Mouse (Mus musculus): ENCODE measurements around the gene Igf2bp1. TPM values are rescaled to one million over a fixed set of nuclear protein-coding genes. Genes with fewer than 3 reads are reported as not detected.
A peak's percentile ranks its signal among the peaks of the same experiment; 100 is the strongest.
"Not testable (repeated sequence)": the region's sequence is repeated elsewhere in the genome, so short reads cannot be mapped to it uniquely, and the experiment has no call there.

Igf2bp1 gene
- polyA plus RNA-seq, 1 experiment from 2014 or later, result 36.2 TPM

DNA sequence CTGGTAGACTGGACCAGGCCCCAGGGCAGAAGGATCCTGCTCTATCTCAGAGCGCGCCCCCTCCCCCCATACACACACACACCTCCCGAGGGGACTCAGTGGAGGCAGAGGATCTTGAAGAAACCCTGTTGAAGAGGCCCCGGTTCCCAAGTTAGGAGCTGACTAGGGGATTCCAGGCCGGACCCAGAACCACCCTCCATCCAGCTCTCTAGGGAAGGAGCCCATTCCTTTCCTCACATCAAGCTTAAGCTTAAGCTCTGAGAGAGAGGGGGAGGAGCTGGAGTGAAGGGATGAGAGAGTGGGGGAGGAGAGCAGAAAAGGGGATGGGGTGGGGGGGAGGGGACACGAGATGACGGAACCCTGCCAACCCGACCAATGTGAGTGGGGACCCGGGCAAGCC is 47.5 kb downstream of the Igf2bp1 start:
- Histone ChIP-seq H3K27ac (ENCODE audit: low read length) (no peak overlapping the region), H3K4me3 (ENCODE audit: low read length) (no peak overlapping the region), H3K9ac (ENCODE audit: low read length) (no peak overlapping the region), H3K9me3 (ENCODE audit: control insufficient read depth, low read length) (no peaks in the 10 kb centered on the region), H3K4me2 (ENCODE audit: low read depth, low read length) (no peak overlapping the region), H3K27me3 (ENCODE audit: control insufficient read depth, insufficient read depth, low read depth, low read length) (no peaks in the 10 kb centered on the region), H3K4me1 (replicated peaks; ENCODE audit: control insufficient read depth, insufficient read depth, low read length) (peaks cover 3% of the 10 kb centered on the region; the same call in 1 of the 2 replicates), H3K36me3 (ENCODE audit: control insufficient read depth, insufficient read depth, low read length) (peaks cover 11% of the 10 kb centered on the region)
- ATAC-seq (ENCODE audit: low read depth), result no peak
- 58% methylated on average over 9 of the region's 9 CpGs for WGBS

DNA sequence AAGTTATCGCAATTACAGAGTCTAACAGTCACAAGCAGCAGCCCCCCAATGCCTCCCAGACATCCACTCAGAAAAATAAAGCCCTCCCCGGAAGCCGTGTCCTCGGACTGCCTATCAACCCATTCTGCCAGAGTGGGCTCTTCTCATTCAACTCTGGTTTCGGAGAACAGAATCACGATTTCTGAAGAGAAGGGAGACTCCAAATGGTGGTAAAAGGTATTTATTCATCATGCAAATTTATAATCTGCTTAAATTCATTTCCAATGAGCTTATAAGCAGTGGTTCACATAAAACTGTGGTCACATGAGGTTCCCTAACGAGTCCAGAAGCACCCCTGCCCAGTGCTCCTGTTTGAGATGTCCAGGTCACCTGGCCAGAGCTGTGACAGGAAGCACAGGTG is 48.3 kb downstream of the Igf2bp1 start:
- Histone ChIP-seq H3K27ac (ENCODE audit: low read length) (no peak overlapping the region), H3K27me3 (ENCODE audit: control insufficient read depth, insufficient read depth, low read depth, low read length) (no peaks in the 10 kb centered on the region), H3K4me2 (ENCODE audit: low read depth, low read length) (peak overlapping the region; percentile 34; the same call in 1 of the 2 replicates), H3K9ac (ENCODE audit: low read length) (peak overlapping the region; percentile 47; the same call in 1 of the 2 replicates), H3K4me1 (replicated peaks; ENCODE audit: control insufficient read depth, insufficient read depth, low read length) (peaks cover 3% of the 10 kb centered on the region; the same call in 1 of the 2 replicates), H3K36me3 (ENCODE audit: control insufficient read depth, insufficient read depth, low read length) (peaks cover 10% of the 10 kb centered on the region), H3K9me3 (ENCODE audit: control insufficient read depth, low read length) (no peaks in the 10 kb centered on the region), H3K4me3 (ENCODE audit: low read length) (peak overlapping the region; percentile 19; the same call in 1 of the 2 replicates)
- ATAC-seq (ENCODE audit: low read depth), result no peak
- WGBS, result 57% methylated on average over 7 of the region's 7 CpGs

DNA sequence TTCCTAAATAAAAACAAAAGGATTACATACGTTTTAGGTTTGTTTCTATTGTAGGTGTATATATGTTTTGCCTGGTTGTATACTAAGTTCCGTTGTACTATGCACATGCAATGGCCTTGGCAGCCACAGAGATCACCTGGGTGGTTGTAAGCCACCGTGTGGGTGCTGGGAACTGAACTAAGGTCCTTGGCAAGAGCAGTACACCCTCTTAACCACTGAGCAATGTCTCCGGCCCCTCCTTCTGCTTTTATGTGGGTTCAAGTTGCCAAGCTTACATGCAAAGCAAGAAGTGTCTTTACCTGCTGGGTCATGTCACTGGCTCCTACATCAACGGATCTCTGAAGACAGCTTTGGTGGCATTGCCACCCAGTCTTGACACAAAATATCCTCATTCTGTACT is 52.4 kb downstream of the Igf2bp1 start:
- Histone ChIP-seq H3K36me3 (ENCODE audit: control insufficient read depth, insufficient read depth, low read length) (no peaks in the 10 kb centered on the region), H3K9ac (ENCODE audit: low read length) (no peak overlapping the region), H3K4me2 (ENCODE audit: low read depth, low read length) (no peak overlapping the region), H3K9me3 (ENCODE audit: control insufficient read depth, low read length) (no peaks in the 10 kb centered on the region), H3K4me3 (ENCODE audit: low read length) (no peak overlapping the region), H3K4me1 (replicated peaks; ENCODE audit: control insufficient read depth, insufficient read depth, low read length) (peaks cover 3% of the 10 kb centered on the region; the same call in 1 of the 2 replicates), H3K27ac (ENCODE audit: low read length) (no peak overlapping the region), H3K27me3 (ENCODE audit: control insufficient read depth, insufficient read depth, low read depth, low read length) (no peaks in the 10 kb centered on the region)
- no peak for ATAC-seq (ENCODE audit: low read depth)
- 76% methylated on average over 5 of the region's 5 CpGs for WGBS

DNA sequence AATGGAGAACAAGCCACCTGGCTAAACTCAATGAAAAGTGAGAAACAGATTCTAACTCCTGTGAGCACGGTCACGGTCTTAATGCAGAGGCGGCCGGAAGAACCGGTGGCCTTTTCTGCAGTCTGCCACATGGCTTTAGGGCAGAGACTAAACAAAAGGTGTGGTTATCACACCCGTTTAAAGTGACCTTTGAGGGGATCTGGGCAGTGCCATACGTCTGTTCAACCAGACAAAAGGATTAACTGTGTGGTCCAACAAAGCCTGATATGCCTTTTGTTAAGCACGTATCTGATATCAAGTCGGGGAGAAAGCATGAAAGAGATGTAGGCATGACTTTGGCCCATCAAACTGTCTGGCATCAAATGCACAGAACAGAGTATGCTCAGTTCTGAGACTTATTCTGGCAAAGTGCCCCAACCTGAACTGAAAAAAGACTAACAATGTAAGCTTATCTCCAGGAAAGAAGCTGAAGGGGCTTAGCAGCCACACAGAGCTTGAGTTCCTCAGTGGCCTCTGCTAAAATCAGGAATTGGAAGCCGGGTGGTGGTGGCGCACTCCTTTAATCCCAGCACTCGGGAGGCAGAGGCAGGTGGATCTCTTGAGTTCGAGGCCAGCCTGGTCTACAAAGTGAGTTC is 59.8 kb downstream of the Igf2bp1 start:
- ATAC-seq (ENCODE audit: low read depth), result no peak
- 70% methylated on average over 13 of the region's 13 CpGs for WGBS

DNA sequence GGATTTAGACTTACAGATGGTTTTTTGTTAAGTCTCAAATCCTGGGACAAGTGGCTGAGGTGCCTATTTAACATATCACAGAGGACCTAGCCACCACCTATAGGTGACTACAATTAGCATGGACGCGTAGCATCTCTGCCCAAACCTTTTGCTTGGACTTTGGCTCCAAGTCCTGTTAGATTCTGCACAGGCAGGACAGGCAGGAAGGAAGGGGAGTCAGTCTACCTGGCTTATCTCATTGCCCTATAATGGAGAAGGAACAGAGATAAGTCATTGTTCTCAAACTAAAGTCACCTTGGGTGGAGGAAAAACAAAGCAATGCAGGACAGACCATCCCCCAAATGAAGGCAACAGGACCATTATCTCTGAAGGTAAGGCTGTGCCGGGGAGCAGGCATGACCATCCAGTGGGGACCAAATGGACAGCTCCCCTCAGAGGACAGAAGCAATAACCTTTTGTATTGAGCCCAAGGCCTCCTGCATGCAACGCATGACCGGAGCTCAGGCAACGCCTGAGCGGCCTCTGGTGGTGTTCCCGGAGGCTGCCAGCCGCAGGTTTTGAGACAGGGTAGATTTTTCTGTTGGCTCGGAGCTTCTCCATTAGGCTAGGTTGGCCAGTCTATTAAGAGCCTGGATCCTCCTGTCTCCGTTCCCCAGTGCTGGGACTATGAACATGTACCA is 65.8 kb downstream of the Igf2bp1 start:
- Histone ChIP-seq H3K4me1 (replicated peaks; ENCODE audit: control insufficient read depth, insufficient read depth, low read length) (no peaks in the 10 kb centered on the region), H3K9ac (ENCODE audit: low read length) (no peak overlapping the region), H3K36me3 (ENCODE audit: control insufficient read depth, insufficient read depth, low read length) (no peaks in the 10 kb centered on the region), H3K4me2 (ENCODE audit: low read depth, low read length) (no peak overlapping the region), H3K4me3 (ENCODE audit: low read length) (no peak overlapping the region), H3K27me3 (ENCODE audit: control insufficient read depth, insufficient read depth, low read depth, low read length) (no peaks in the 10 kb centered on the region), H3K27ac (ENCODE audit: low read length) (no peak overlapping the region), H3K9me3 (ENCODE audit: control insufficient read depth, low read length) (no peaks in the 10 kb centered on the region)
- ATAC-seq (ENCODE audit: low read depth), result no peak
- WGBS, result 34% methylated on average over 11 of the region's 11 CpGs

More for the DNA sequence above, 59.8 kb downstream of the Igf2bp1 start:
- H3K4me2 ChIP-seq (ENCODE audit: low read depth, low read length), result no peak overlapping the region
- H3K4me3 ChIP-seq (ENCODE audit: low read length), result no peak overlapping the region
- no peaks in the 10 kb centered on the region for H3K27me3 ChIP-seq (ENCODE audit: control insufficient read depth, insufficient read depth, low read depth, low read length)
- H3K4me1 ChIP-seq (replicated peaks; ENCODE audit: control insufficient read depth, insufficient read depth, low read length), result no peaks in the 10 kb centered on the region
- no peak overlapping the region for H3K9ac ChIP-seq (ENCODE audit: low read length)
- no peaks in the 10 kb centered on the region for H3K9me3 ChIP-seq (ENCODE audit: control insufficient read depth, low read length)
- no peak overlapping the region for H3K27ac ChIP-seq (ENCODE audit: low read length)
- H3K36me3 ChIP-seq (ENCODE audit: control insufficient read depth, insufficient read depth, low read length), result no peaks in the 10 kb centered on the region

DNA sequence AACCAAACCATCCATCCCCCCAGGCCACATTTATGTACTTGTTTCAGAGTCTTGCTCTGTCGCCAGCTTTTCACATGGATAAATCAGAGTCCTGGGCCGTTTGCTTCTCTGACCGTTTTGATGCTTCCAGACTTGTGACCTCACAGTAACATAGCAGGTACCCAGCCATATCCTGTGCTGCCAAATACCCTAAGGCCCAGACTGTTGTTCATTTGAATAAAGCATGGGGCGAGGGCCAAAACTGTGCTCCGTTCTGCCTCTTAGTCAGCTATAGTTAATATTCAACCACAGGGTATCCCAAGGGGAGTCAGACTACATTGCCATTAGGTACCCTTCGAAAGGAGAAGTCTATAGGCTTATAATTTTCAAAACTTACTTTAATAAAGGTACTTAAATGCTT is 69.3 kb downstream of the Igf2bp1 start:
- WGBS, result 72% methylated on average over 6 of the region's 6 CpGs
- no peak overlapping the region for H3K4me2 ChIP-seq (ENCODE audit: low read depth, low read length)
- no peaks in the 10 kb centered on the region for H3K4me1 ChIP-seq (replicated peaks; ENCODE audit: control insufficient read depth, insufficient read depth, low read length)
- no peak overlapping the region for H3K4me3 ChIP-seq (ENCODE audit: low read length)
- H3K9ac ChIP-seq (ENCODE audit: low read length), result no peak overlapping the region
- no peaks in the 10 kb centered on the region for H3K36me3 ChIP-seq (ENCODE audit: control insufficient read depth, insufficient read depth, low read length)
- no peaks in the 10 kb centered on the region for H3K27me3 ChIP-seq (ENCODE audit: control insufficient read depth, insufficient read depth, low read depth, low read length)
- no peak for ATAC-seq (ENCODE audit: low read depth)
- no peaks in the 10 kb centered on the region for H3K9me3 ChIP-seq (ENCODE audit: control insufficient read depth, low read length)
- H3K27ac ChIP-seq (ENCODE audit: low read length), result no peak overlapping the region

DNA sequence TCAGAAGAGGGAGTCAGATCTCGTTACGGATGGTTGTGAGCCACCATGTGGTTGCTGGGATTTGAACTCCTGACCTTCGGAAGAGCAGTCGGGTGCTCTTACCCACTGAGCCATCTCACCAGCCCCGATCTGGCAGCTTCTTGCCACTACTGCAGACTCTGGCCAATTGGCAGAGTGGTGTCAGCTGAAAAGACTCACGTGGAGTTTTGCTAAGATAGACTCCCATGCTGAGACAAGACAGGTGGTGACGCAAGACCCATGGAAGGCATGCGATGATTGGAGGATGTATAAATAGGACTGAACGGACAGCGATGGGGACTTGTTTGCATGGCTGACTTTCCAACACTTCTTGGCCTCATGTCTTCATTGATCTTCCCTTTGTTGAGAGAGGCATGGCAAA is 73.6 kb downstream of the Igf2bp1 start:
- not testable (repeated sequence) for ATAC-seq (ENCODE audit: low read depth); H3K27me3 ChIP-seq (ENCODE audit: control insufficient read depth, insufficient read depth, low read depth, low read length)
- 82% methylated on average over 8 of the region's 10 CpGs for WGBS

DNA sequence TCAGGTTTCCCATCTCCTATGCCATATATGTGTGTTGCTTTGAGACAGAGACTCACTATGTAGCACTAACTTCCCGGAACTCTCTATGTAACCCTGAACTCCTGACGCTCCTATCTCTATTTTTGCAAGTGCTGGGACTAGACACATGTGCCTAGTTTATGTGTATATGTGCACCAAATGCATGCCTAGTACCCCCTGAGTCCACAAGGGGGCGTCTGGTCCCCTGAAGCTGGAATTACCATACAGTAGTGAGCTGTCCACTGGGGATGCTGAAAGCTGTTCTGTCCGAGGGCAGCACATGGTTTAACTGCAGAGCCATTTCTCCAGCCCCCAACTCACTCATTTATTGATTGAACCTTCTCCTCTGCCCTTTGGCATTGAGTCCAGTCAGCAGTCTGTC is 79.3 kb downstream of the Igf2bp1 start:
- no peak for ATAC-seq (ENCODE audit: low read depth)
- no peaks in the 10 kb centered on the region for H3K4me1 ChIP-seq (replicated peaks; ENCODE audit: control insufficient read depth, insufficient read depth, low read length)
- 69% methylated on average over 4 of the region's 4 CpGs for WGBS
- H3K27ac ChIP-seq (ENCODE audit: low read length), result no peak overlapping the region
- no peak overlapping the region for H3K4me3 ChIP-seq (ENCODE audit: low read length)
- H3K36me3 ChIP-seq (ENCODE audit: control insufficient read depth, insufficient read depth, low read length), result no peaks in the 10 kb centered on the region
- H3K9ac ChIP-seq (ENCODE audit: low read length), result no peak overlapping the region
- peaks cover 6% of the 10 kb centered on the region; the same call in 1 of the 2 replicates for H3K9me3 ChIP-seq (ENCODE audit: control insufficient read depth, low read length)
- no peak overlapping the region for H3K4me2 ChIP-seq (ENCODE audit: low read depth, low read length)
- peaks cover 4% of the 10 kb centered on the region; the same call in 1 of the 2 replicates for H3K27me3 ChIP-seq (ENCODE audit: control insufficient read depth, insufficient read depth, low read depth, low read length)

More for the DNA sequence above, 73.6 kb downstream of the Igf2bp1 start:
- H3K9me3 ChIP-seq (ENCODE audit: control insufficient read depth, low read length); H3K9ac ChIP-seq (ENCODE audit: low read length); H3K4me1 ChIP-seq (replicated peaks; ENCODE audit: control insufficient read depth, insufficient read depth, low read length); H3K27ac ChIP-seq (ENCODE audit: low read length); H3K4me2 ChIP-seq (ENCODE audit: low read depth, low read length); H3K36me3 ChIP-seq (ENCODE audit: control insufficient read depth, insufficient read depth, low read length); H3K4me3 ChIP-seq (ENCODE audit: low read length): not testable (repeated sequence)

DNA sequence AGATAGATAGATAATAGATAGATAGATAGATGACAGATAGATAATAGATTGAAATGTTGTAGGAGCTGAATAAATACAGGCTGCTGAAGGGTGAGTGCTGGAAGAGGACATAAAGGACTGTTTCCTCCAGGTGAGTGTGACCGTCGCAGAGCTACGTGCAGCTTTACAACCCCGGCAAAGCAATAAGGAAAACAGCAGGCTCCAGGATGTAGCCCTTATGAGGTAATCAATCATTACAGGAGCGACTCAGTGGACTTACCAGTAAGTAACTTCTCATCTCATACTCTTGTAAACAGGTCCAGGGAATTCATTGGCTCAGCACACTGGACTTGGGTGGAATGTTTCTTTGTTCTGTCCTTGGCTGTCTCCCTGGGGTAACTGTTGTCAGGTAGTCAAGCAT is 79.8 kb downstream of the Igf2bp1 start:
- WGBS, result 80% methylated on average over 5 of the region's 5 CpGs
- H3K27me3 ChIP-seq (ENCODE audit: control insufficient read depth, insufficient read depth, low read depth, low read length), result peaks cover 4% of the 10 kb centered on the region; the same call in 1 of the 2 replicates
- H3K4me3 ChIP-seq (ENCODE audit: low read length), result no peak overlapping the region
- H3K9me3 ChIP-seq (ENCODE audit: control insufficient read depth, low read length), result peaks cover 6% of the 10 kb centered on the region; the same call in 1 of the 2 replicates
- no peak overlapping the region for H3K27ac ChIP-seq (ENCODE audit: low read length)
- H3K9ac ChIP-seq (ENCODE audit: low read length), result no peak overlapping the region
- H3K36me3 ChIP-seq (ENCODE audit: control insufficient read depth, insufficient read depth, low read length), result no peaks in the 10 kb centered on the region
- no peaks in the 10 kb centered on the region for H3K4me1 ChIP-seq (replicated peaks; ENCODE audit: control insufficient read depth, insufficient read depth, low read length)
- no peak overlapping the region for H3K4me2 ChIP-seq (ENCODE audit: low read depth, low read length)
- no peak for ATAC-seq (ENCODE audit: low read depth)
